Mouse (Mus musculus) spleen, adult 2 months (tissue): ENCODE measurements around the gene Fut8. TPM values are rescaled to one million over a fixed set of nuclear protein-coding genes. Genes with fewer than 3 reads are reported as not detected.

Experiments
- DNase-seq, 2 experiments: peaks; one replicate each; pipeline versions ENCODE4 v3.0.0 to v3.0.0-alpha.2; 2012 to 2021; ENCODE audit warnings: low spot score in 2 of 2, low read depth in 1 of 2
- H3K27ac ChIP-seq: fragments of 200-500 bp; 2 replicates; pipeline ENCODE4 v1.5.1; 2012; ENCODE audit warnings: low read length, inconsistent platforms; ENCODE audit not compliant: insufficient read depth
- H3K27me3 ChIP-seq: fragments of 200-500 bp; 2 replicates; pipeline ENCODE4 v1.6.1; 2012; ENCODE audit warnings: mild to moderate bottlenecking, moderate library complexity, low read length, inconsistent platforms; ENCODE audit not compliant: control insufficient read depth, insufficient read depth
- H3K36me3 ChIP-seq: fragments of 200-500 bp; 2 replicates; pipeline ENCODE4 v1.6.1; 2012; ENCODE audit warnings: mild to moderate bottlenecking, low read length, inconsistent platforms; ENCODE audit not compliant: control insufficient read depth, insufficient read depth
- H3K4me1 ChIP-seq: fragments of 200-500 bp; 2 replicates; pipeline ENCODE4 v1.6.1; 2011; ENCODE audit warnings: inconsistent platforms; ENCODE audit not compliant: control insufficient read depth, insufficient read depth, insufficient read length
- H3K4me3 ChIP-seq: fragments of 200-500 bp; 2 replicates; pipeline ENCODE4 v1.5.1; 2011; ENCODE audit warnings: mild to moderate bottlenecking, inconsistent platforms; ENCODE audit not compliant: insufficient read depth, insufficient read length; ENCODE audit errors: extremely low read depth
- CTCF ChIP-seq: fragments of 200-500 bp; IDR thresholded peaks from 2 replicates; pipeline ENCODE4 v1.5.1; 2011; ENCODE audit warnings: mild to moderate bottlenecking, inconsistent platforms; ENCODE audit not compliant: insufficient read depth, insufficient read length, insufficient replicate concordance; ENCODE audit errors: extremely low read depth
- POLR2A ChIP-seq: fragments of 200-500 bp; IDR thresholded peaks from 2 replicates; pipeline ENCODE4 v1.6.1; 2011; ENCODE audit warnings: low read depth, low read length, inconsistent platforms
- WGBS: fragments of 180-500 bp; shearing (Covaris S2); methylation state at CpG from one replicate; pipeline ENCODE4 v1.1.7; 2018; 5-methylcytosine and 5-hydroxymethylcytosine counted together
- polyA plus RNA-seq: library from polyadenylated mRNA; depleted of rRNA; stranded (reverse); fragments of >200 nt; gene quantifications from 2 replicates; pipeline ENCODE4 v1.2.3, GENCODE M21; 2012

Gene Fut8
- polyA plus RNA-seq, 1 experiment, result 4.0 TPM

DNA sequence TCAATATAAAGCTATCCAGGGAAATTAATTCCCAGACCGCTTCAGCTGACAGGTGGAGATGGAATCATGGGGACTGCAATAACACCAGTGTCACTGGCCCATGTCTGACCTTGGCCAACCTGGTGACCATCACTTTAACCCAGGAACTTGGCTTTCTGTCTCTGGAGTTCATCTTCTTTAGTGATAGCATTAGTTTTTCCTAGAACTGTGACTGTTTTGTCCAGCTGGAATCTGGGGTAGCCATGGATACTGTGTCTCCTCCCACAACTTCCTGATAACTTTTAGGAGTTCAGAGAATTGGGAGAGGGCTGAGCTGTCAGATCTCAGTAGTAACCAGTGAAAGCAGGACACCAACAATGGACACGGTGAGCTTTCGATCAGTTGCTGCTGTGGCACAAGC, 264.3 kb downstream of the Fut8 start:
- WGBS, result 91% methylated on average over 3 of the region's 3 CpGs

DNA sequence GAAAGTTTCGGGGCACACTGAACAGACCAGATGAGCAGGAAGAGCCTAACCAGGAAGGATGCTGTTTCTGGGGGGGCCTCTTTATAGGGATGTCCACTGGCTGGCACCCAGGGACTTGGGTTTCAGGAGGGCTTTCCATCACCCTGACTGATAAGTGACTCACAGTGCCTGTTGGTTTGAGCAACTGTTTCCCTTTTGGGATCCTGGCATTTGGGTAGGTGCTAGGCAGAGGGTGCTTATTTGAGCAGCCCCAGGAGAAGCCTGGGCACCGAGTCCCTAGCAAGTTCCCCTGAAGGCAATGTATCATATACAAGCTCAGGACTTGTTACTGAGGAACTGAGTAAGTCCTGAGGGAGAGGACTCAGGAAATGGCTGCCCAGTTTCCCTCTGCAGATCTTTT, 267.5 kb downstream of the Fut8 start:
- TF ChIP-seq POLR2A (no peak), CTCF (no peak)

More for the DNA sequence above, 264.3 kb downstream of the Fut8 start:
- H3K27ac ChIP-seq, result no peak overlapping the region
- no peaks in the 10 kb centered on the region for H3K27me3 ChIP-seq
- TF ChIP-seq POLR2A (no peak), CTCF (no peak)
- DNase-seq, result no peak
- 0 out of 2 replicates have a peak, but pooled peaks cover 2% of the 10 kb centered on the region for H3K4me1 ChIP-seq
- H3K36me3 ChIP-seq, result no peaks in the 10 kb centered on the region
- no peak overlapping the region for H3K4me3 ChIP-seq

DNA sequence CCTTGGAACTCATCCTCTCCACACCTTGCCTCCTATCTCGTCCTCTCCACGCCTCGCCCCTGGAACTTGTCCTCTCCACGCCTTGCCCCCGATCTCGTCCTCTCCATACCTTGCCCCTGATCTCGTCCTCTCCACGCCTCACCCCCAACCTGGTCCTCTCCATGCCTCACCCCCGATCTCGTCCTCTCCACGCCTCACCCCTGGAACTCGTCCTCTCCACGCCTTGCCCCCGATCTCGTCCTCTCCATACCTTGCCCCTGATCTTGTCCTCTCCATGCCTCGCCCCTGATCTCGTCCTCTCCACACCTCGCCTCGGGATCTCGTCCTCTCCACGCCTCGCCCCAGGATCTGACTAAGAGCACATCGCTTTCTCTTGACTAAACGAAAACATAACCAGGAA, 269.8 kb downstream of the Fut8 start:
- DNase-seq, result no peak
- TF ChIP-seq CTCF (no peak), POLR2A (no peak)
- H3K27ac ChIP-seq, result no peak overlapping the region
- no peaks in the 10 kb centered on the region for H3K36me3 ChIP-seq
- no peaks in the 10 kb centered on the region for H3K27me3 ChIP-seq
- 0 out of 2 replicates have a peak, but pooled peaks cover 2% of the 10 kb centered on the region for H3K4me1 ChIP-seq
- no peak overlapping the region for H3K4me3 ChIP-seq
- whole genome bisulfite sequencing, result 90% methylated on average over 24 of the region's 24 CpGs

More for the DNA sequence above, 267.5 kb downstream of the Fut8 start:
- WGBS, result 55% methylated on average over 2 of the region's 2 CpGs
- no peak overlapping the region for H3K4me3 ChIP-seq
- H3K4me1 ChIP-seq, result 0 out of 2 replicates have a peak, but pooled peaks cover 2% of the 10 kb centered on the region
- H3K27me3 ChIP-seq, result no peaks in the 10 kb centered on the region
- no peak overlapping the region for H3K27ac ChIP-seq
- DNase-seq, result no peak
- no peaks in the 10 kb centered on the region for H3K36me3 ChIP-seq

DNA sequence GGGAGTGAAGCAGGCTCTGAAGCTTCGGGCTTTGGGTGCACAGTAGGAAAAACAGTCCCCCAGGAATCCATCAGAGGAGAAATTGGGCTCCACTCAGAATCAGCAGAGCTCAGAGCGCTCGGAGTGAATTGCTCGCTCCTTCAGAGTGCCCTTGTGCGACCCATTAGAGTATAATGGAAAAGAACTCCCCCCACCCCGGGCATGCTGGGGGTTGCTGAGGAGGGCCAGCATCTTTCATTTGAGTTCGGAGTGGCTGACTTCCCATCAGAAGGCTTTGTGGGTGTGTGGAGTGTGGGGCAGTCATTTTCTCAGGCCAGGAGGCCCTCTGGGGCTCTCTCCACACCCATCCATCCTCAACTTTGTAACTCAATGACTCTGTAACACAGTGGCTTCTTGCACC, 272.8 kb downstream of the Fut8 start:
- Histone ChIP-seq H3K27ac (no peak overlapping the region), H3K27me3 (no peaks in the 10 kb centered on the region), H3K36me3 (no peaks in the 10 kb centered on the region), H3K4me3 (no peak overlapping the region), H3K4me1 (no peaks in the 10 kb centered on the region)
- WGBS, result 92% methylated on average over 7 of the region's 7 CpGs
- no peak for TF ChIP-seq CTCF
- no peak for TF ChIP-seq POLR2A
- DNase-seq, result no peak

DNA sequence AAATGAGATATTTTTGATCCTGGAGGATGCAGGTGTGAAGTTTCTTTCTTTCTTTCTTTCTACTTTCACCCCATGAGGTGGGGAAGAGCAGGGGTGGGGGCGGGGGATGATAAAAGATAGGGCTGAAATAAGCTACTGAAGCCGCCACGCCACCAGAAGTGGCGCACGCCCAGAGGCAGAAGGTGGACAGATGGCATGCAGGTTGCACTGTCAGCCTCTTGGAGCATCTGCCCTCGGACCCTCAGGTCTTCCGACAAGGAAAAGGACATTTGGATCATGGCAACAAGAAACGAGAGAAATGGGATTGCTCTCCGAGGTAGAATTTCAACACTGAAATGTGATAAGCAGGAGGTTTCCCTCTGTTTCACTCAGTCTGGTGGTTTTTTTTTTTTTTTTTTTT, 273.3 kb downstream of the Fut8 start:
- Histone ChIP-seq H3K4me1 (no peaks in the 10 kb centered on the region), H3K4me3 (no peak overlapping the region), H3K27ac (no peak overlapping the region), H3K36me3 (no peaks in the 10 kb centered on the region), H3K27me3 (no peaks in the 10 kb centered on the region)
- WGBS, result 91% methylated on average over 9 of the region's 9 CpGs
- DNase-seq, result no peak
- TF ChIP-seq POLR2A (no peak), CTCF (no peak)

DNA sequence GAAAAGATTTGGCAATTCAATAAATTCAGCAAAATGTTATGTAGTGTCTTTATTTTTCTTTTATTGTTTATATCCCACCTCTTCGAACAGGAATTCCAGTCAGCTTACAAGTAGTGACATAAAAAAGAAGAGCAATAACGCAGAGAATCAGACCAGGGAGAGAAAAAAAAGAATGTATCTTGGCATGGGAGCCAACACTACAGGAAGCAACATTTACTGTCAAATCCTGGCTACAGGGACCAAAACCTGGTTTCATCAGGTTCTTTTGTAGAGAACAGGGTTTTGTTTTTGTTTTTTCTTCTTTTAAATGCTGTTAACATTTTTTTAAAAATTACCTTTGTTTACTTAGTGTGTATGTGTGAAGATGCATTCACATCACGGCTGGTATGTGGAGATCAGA, 273.7 kb downstream of the Fut8 start:
- Histone ChIP-seq H3K27ac (no peak overlapping the region), H3K4me1 (no peaks in the 10 kb centered on the region), H3K36me3 (no peaks in the 10 kb centered on the region), H3K4me3 (no peak overlapping the region), H3K27me3 (no peaks in the 10 kb centered on the region)
- TF ChIP-seq CTCF, result no peak
- no peak for TF ChIP-seq POLR2A
- WGBS, result 89% methylated on average over 3 of the region's 3 CpGs
- DNase-seq, result no peak

DNA sequence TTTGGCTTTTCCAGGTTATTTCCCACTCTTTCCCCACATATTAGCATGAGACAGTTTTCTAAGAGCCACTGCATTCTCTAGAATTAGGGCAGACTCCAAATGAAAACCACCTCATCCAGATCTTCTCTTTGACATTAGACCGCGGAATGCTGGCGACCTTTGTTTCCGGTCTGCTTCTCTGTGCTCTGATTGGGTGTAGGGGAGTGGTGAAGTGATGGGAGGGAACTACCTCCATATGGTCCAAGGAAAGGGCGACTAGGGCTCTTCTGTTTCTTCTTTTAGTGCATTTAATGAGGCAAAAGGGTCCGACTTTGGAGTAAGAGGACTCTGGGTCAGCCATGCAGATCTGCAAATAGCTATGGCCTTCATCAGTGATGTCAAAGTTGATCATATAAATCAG, 278.9 kb downstream of the Fut8 start:
- TF ChIP-seq POLR2A (no peak), CTCF (no peak)
- 91% methylated on average over 6 of the region's 6 CpGs for WGBS
- Histone ChIP-seq H3K36me3 (no peaks in the 10 kb centered on the region), H3K27ac (no peak overlapping the region), H3K4me1 (no peaks in the 10 kb centered on the region; the same call in 1 of the 2 replicates), H3K4me3 (no peak overlapping the region), H3K27me3 (no peaks in the 10 kb centered on the region)
- DNase-seq, result no peak

DNA sequence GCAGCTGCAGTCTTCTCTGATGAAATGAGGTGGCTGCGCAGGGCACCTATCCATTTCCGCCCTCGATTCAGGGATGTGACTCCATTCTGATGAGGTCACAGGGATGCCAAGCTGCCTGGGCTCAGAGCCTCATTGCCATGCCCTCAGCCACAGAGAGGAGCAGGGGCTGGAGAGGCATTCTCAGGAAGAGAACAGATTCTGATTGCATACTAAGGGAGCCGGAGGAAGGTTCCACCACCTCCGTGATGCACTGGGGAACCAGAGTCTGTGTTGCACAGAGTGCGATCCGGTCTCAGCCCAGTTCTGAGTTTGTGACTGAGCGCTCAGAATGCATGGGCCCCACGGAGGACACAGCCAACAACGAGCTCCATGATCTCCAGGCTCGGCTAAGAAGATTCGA, 279.8 kb downstream of the Fut8 start:
- DNase-seq, result no peak
- Histone ChIP-seq H3K27me3 (no peaks in the 10 kb centered on the region), H3K4me3 (no peak overlapping the region), H3K4me1 (no peaks in the 10 kb centered on the region; the same call in 1 of the 2 replicates), H3K36me3 (no peaks in the 10 kb centered on the region), H3K27ac (no peak overlapping the region)
- TF ChIP-seq POLR2A, result no peak
- no peak for TF ChIP-seq CTCF
- WGBS, result 96% methylated on average over 12 of the region's 12 CpGs
